Mouse (Mus musculus) lung, embryonic 14.5 days (tissue): ENCODE measurements around the gene Fas. TPM values are rescaled to one million over a fixed set of nuclear protein-coding genes. Genes with fewer than 3 reads are reported as not detected.
A peak's percentile ranks its signal among the peaks of the same experiment; 100 is the strongest.

Experiments used
- ATAC-seq: fragments of 200-750 bp; cut with Nextera tagmentation; 2 replicates; pipeline ENCODE4 v1.8.0; 2017; ENCODE audit warnings: mild to moderate bottlenecking, moderate TSS enrichment, moderate library complexity; ENCODE audit not compliant: insufficient read depth
- DNase-seq: peaks from one replicate; pipeline ENCODE4 v3.0.0-alpha.2; 2015
- H3K27ac ChIP-seq: fragments of 300-500 bp; sonication (generic); 2 replicates; pipeline ENCODE4 v1.5.1; 2014; ENCODE audit warnings: low read depth, mild to moderate bottlenecking, moderate library complexity
- H3K27me3 ChIP-seq: fragments of 300-500 bp; sonication (generic); 2 replicates; pipeline ENCODE4 v1.6.1; 2014; ENCODE audit warnings: low read length, control low read depth; ENCODE audit not compliant: insufficient read depth
- H3K36me3 ChIP-seq: fragments of 300-500 bp; sonication (generic); 2 replicates; pipeline ENCODE4 v1.6.1; 2014; ENCODE audit warnings: control low read depth; ENCODE audit not compliant: insufficient read depth
- H3K4me1 ChIP-seq: fragments of 300-500 bp; sonication (generic); 2 replicates; pipeline ENCODE4 v1.6.1; 2014; ENCODE audit warnings: antibody characterized with exemption, control low read depth; ENCODE audit not compliant: insufficient read depth
- H3K4me2 ChIP-seq: fragments of 300-500 bp; sonication (generic); 2 replicates; pipeline ENCODE4 v1.6.1; 2014; ENCODE audit warnings: mild to moderate bottlenecking
- H3K4me3 ChIP-seq: fragments of 300-500 bp; sonication (generic); 2 replicates; pipeline ENCODE4 v1.5.1; 2014; ENCODE audit warnings: low read depth, low read length
- H3K9ac ChIP-seq: fragments of 300-500 bp; sonication (generic); 2 replicates; pipeline ENCODE4 v1.6.1; 2014
- H3K9me3 ChIP-seq: fragments of 300-500 bp; sonication (generic); 2 replicates; pipeline ENCODE4 v1.6.1; 2016; ENCODE audit warnings: low read depth, low read length, control low read depth
- CTCF ChIP-seq: IDR thresholded peaks from 2 replicates; pipeline ENCODE4 v1.5.1; 2016; ENCODE audit warnings: antibody characterized with exemption, low read depth
- WGBS: fragments of 180-500 bp; shearing (Covaris S2); extraction: QIAGEN DNeasy Blood & Tissue Kit; methylation state at CpG from one replicate; pipeline ENCODE4 v1.1.7; 2014; 5-methylcytosine and 5-hydroxymethylcytosine counted together
- polyA plus RNA-seq: library from polyadenylated mRNA; unstranded; fragments of >200 nt; fragmentation: Nextera tagmentation; extraction: Ambion mirVana; gene quantifications from 2 replicates; pipeline ENCODE4 v1.2.1, GENCODE M21; 2014

Gene Fas
- polyA plus RNA-seq, 1 experiment from 2014 or later: 5.7 TPM

- Histone ChIP-seq H3K4me2 (peak overlapping the region; percentile 54; the same call in 1 of the 2 replicates), H3K4me1 (peaks cover 5% of the 10 kb centered on the region; the same call in 1 of the 2 replicates), H3K4me3 (peak overlapping the region; percentile 44; the same call in 1 of the 2 replicates), H3K9ac (no peak overlapping the region), H3K27me3 (no peaks in the 10 kb centered on the region), H3K27ac (no peak overlapping the region), H3K36me3 (peaks cover 16% of the 10 kb centered on the region; the same call in 1 of the 2 replicates), H3K9me3 (no peaks in the 10 kb centered on the region)
- ATAC-seq: no peak
- DNase-seq: no peak
- TF ChIP-seq CTCF: no peak
- WGBS: 47% methylated on average over 9 of the region's 9 CpGs
Observed at GRCm38 (mm10) chr19:34252450-34252849, 38.0 kb upstream of the Fas start.

GRCm38 (mm10) chr19:34254101-34254879 is 36.2 kb upstream of the Fas start:
- ATAC-seq (peak; percentile 33; the same call in 1 of the 2 replicates), DNase-seq (peak; percentile 77)
- peak overlapping the region; percentile 56 for H3K9ac ChIP-seq
- peak overlapping the region; percentile 54 for H3K4me2 ChIP-seq
- no peaks in the 10 kb centered on the region for H3K9me3 ChIP-seq
- 0 out of 2 replicates have a peak, but pooled peaks cover 8% of the 10 kb centered on the region for H3K36me3 ChIP-seq
- peak overlapping the region; percentile 93 for H3K27ac ChIP-seq
- H3K27me3 ChIP-seq: no peaks in the 10 kb centered on the region
- no peak for TF ChIP-seq CTCF
- WGBS: 20% methylated on average over 14 of the region's 14 CpGs
- H3K4me1 ChIP-seq: peaks cover 5% of the 10 kb centered on the region; the same call in 1 of the 2 replicates
- H3K4me3 ChIP-seq: peak overlapping the region; percentile 44

GRCm38 (mm10) chr19:34254880-34255681 is 35.4 kb upstream of the Fas start, which contains the start of gene Acta2:
Acta2 (minus strand) TSS chr19:34255590.
- DNase-seq (peak; percentile 86), ATAC-seq (peak; percentile 89)
- peak within 1 kb of the TSS; percentile 93 for H3K27ac ChIP-seq
- peaks cover 5% of the 10 kb centered on the region; the same call in 1 of the 2 replicates for H3K4me1 ChIP-seq
- H3K9me3 ChIP-seq: no peaks in the 10 kb centered on the region
- peak within 1 kb of the TSS; percentile 54 for H3K4me2 ChIP-seq
- WGBS: 23% methylated on average over 16 of the region's 16 CpGs
- peak within 1 kb of the TSS; percentile 44 for H3K4me3 ChIP-seq
- H3K27me3 ChIP-seq: no peaks in the 10 kb centered on the region
- H3K36me3 ChIP-seq: 0 out of 2 replicates have a peak, but pooled peaks cover 8% of the 10 kb centered on the region
- H3K9ac ChIP-seq: peak within 1 kb of the TSS; percentile 56
- TF ChIP-seq CTCF: no peak

- peaks cover 5% of the 10 kb centered on the region; the same call in 1 of the 2 replicates for H3K4me1 ChIP-seq
- H3K27me3 ChIP-seq: no peaks in the 10 kb centered on the region
- no peak overlapping the region for H3K4me3 ChIP-seq
- WGBS: 76% methylated on average over 5 of the region's 5 CpGs
- H3K36me3 ChIP-seq: 0 out of 2 replicates have a peak, but pooled peaks cover 8% of the 10 kb centered on the region
- H3K9me3 ChIP-seq: no peaks in the 10 kb centered on the region
- DNase-seq: no peak
- peak overlapping the region; percentile 93 for H3K27ac ChIP-seq
- ATAC-seq: no peak
- 0 out of 2 replicates have a peak overlapping the region, but pooled peaks have one; percentile 54 for H3K4me2 ChIP-seq
- no peak for TF ChIP-seq CTCF
- no peak overlapping the region for H3K9ac ChIP-seq
Observed at GRCm38 (mm10) chr19:34256149-34256548, 34.3 kb upstream of the Fas start.

- TF ChIP-seq CTCF: no peak
- Histone ChIP-seq H3K4me2 (no peak overlapping the region), H3K9me3 (no peaks in the 10 kb centered on the region), H3K27me3 (no peaks in the 10 kb centered on the region), H3K4me3 (no peak overlapping the region), H3K27ac (peak overlapping the region; percentile 60; the same call in 1 of the 2 replicates), H3K9ac (no peak overlapping the region), H3K4me1 (peaks cover 5% of the 10 kb centered on the region; the same call in 1 of the 2 replicates), H3K36me3 (0 out of 2 replicates have a peak, but pooled peaks cover 1% of the 10 kb centered on the region)
- DNase-seq (peak; percentile 85), ATAC-seq (peak; percentile 67)
- 37% methylated on average over 2 of the region's 2 CpGs for WGBS
Observed at GRCm38 (mm10) chr19:34256936-34257335, 33.5 kb upstream of the Fas start.

GRCm38 (mm10) chr19:34262273-34262974 is 28.0 kb upstream of the Fas start:
- Histone ChIP-seq H3K9ac (no peak overlapping the region), H3K27ac (no peak overlapping the region), H3K27me3 (no peaks in the 10 kb centered on the region), H3K36me3 (no peaks in the 10 kb centered on the region), H3K4me3 (no peak overlapping the region), H3K4me2 (no peak overlapping the region), H3K9me3 (no peaks in the 10 kb centered on the region), H3K4me1 (no peaks in the 10 kb centered on the region)
- no peak for TF ChIP-seq CTCF
- ATAC-seq: no peak
- DNase-seq: no peak
- WGBS: 54% methylated on average over 2 of the region's 2 CpGs
